Mouse (Mus musculus): Measurements from ENCODE around the gene Csnk1e. TPM values are rescaled to one million over a fixed set of nuclear protein-coding genes. Genes with fewer than 3 reads are reported as not detected.
"Not testable (repeated sequence)": the region's sequence is repeated elsewhere in the genome, so short reads cannot be mapped to it uniquely, and the experiment has no call there.

Gene Csnk1e
- polyA plus RNA-seq, 1 experiment from 2014 or later: 275 TPM

GRCm38 (mm10) chr15:79471095-79471494, 15.7 kb upstream of the Csnk1e start:
- H3K4me3 ChIP-seq: no peak overlapping the region
- WGBS: 54% methylated on average over 10 of the region's 10 CpGs
- ATAC-seq (ENCODE audit: low read depth): no peak
- peak overlapping the region; percentile 32; the same call in 1 of the 2 replicates for H3K9ac ChIP-seq
- no peaks in the 10 kb centered on the region for H3K9me3 ChIP-seq
- H3K36me3 ChIP-seq: no peaks in the 10 kb centered on the region
- 0 out of 2 replicates have a peak, but pooled peaks cover 6% of the 10 kb centered on the region for H3K4me1 ChIP-seq (replicated peaks)
- peak overlapping the region; percentile 40 for H3K4me2 ChIP-seq
- no peaks in the 10 kb centered on the region; the same call in none of the 2 replicates for H3K27me3 ChIP-seq
- H3K27ac ChIP-seq (replicated peaks): no peak overlapping the region

- Histone ChIP-seq H3K4me2 (peak overlapping the region; percentile 40), H3K27ac (replicated peaks) (no peak overlapping the region), H3K36me3 (no peaks in the 10 kb centered on the region), H3K9ac (peak overlapping the region; percentile 32), H3K4me3 (peak overlapping the region; percentile 11; the same call in 1 of the 2 replicates), H3K27me3 (no peaks in the 10 kb centered on the region; the same call in none of the 2 replicates), H3K4me1 (replicated peaks) (0 out of 2 replicates have a peak, but pooled peaks cover 6% of the 10 kb centered on the region), H3K9me3 (no peaks in the 10 kb centered on the region)
- whole genome bisulfite sequencing: 34% methylated on average over 17 of the region's 17 CpGs
- ATAC-seq (ENCODE audit: low read depth): no peak
Observed at GRCm38 (mm10) chr15:79470583-79470982, 15.2 kb upstream of the Csnk1e start.

- no peak overlapping the region for H3K4me2 ChIP-seq
- 0 out of 2 replicates have a peak, but pooled peaks cover 6% of the 10 kb centered on the region for H3K4me1 ChIP-seq (replicated peaks)
- no peaks in the 10 kb centered on the region for H3K9me3 ChIP-seq
- 73% methylated on average over 5 of the region's 5 CpGs for WGBS
- ATAC-seq (ENCODE audit: low read depth): no peak
- H3K9ac ChIP-seq: no peak overlapping the region
- no peak overlapping the region for H3K27ac ChIP-seq (replicated peaks)
- H3K36me3 ChIP-seq: no peaks in the 10 kb centered on the region
- no peaks in the 10 kb centered on the region; the same call in none of the 2 replicates for H3K27me3 ChIP-seq
- H3K4me3 ChIP-seq: no peak overlapping the region
Observed at GRCm38 (mm10) chr15:79469577-79469976, 14.2 kb upstream of the Csnk1e start.

- Histone ChIP-seq H3K9ac (no peak overlapping the region), H3K4me2 (no peak overlapping the region), H3K27me3 (peaks cover 21% of the 10 kb centered on the region)
Observed at GRCm38 (mm10) chr15:79466601-79467286, 11.4 kb upstream of the Csnk1e start.

GRCm38 (mm10) chr15:79456546-79456945, 1.2 kb upstream of the Csnk1e start:
- no peak overlapping the region for H3K4me2 ChIP-seq
- peaks cover 8% of the 10 kb centered on the region for H3K4me1 ChIP-seq (replicated peaks)
- WGBS: 74% methylated on average over 6 of the region's 6 CpGs
- no peak overlapping the region for H3K4me3 ChIP-seq
- no peak for ATAC-seq (ENCODE audit: low read depth)
- H3K9ac ChIP-seq: no peak overlapping the region
- H3K9me3 ChIP-seq: no peaks in the 10 kb centered on the region
- no peak overlapping the region for H3K27ac ChIP-seq (replicated peaks)
- H3K27me3 ChIP-seq: peaks cover 25% of the 10 kb centered on the region
- no peaks in the 10 kb centered on the region for H3K36me3 ChIP-seq

More at GRCm38 (mm10) chr15:79466601-79467286, 11.4 kb upstream of the Csnk1e start:
- peak; percentile 90 for ATAC-seq (ENCODE audit: low read depth)
- H3K4me3 ChIP-seq: no peak overlapping the region
- H3K27ac ChIP-seq (replicated peaks): no peak overlapping the region
- no peaks in the 10 kb centered on the region for H3K36me3 ChIP-seq
- 0 out of 2 replicates have a peak, but pooled peaks cover 6% of the 10 kb centered on the region for H3K4me1 ChIP-seq (replicated peaks)
- 6% methylated on average over 18 of the region's 18 CpGs for WGBS
- no peaks in the 10 kb centered on the region for H3K9me3 ChIP-seq

- not testable (repeated sequence) for H3K36me3 ChIP-seq; H3K4me3 ChIP-seq; H3K4me2 ChIP-seq; H3K9me3 ChIP-seq; H3K27ac ChIP-seq (replicated peaks); ATAC-seq (ENCODE audit: low read depth); H3K9ac ChIP-seq; H3K4me1 ChIP-seq (replicated peaks)
- 57% methylated on average over 6 of the region's 6 CpGs for WGBS
- peaks cover 25% of the 10 kb centered on the region for H3K27me3 ChIP-seq
Observed at GRCm38 (mm10) chr15:79456104-79456503, 738 bp upstream of the Csnk1e start.

GRCm38 (mm10) chr15:79453831-79454230, 1.5 kb downstream of the Csnk1e start:
- no peaks in the 10 kb centered on the region for H3K36me3 ChIP-seq
- ATAC-seq (ENCODE audit: low read depth): no peak
- H3K27ac ChIP-seq (replicated peaks): no peak overlapping the region
- no peaks in the 10 kb centered on the region for H3K9me3 ChIP-seq
- peaks cover 8% of the 10 kb centered on the region for H3K4me1 ChIP-seq (replicated peaks)
- H3K4me2 ChIP-seq: no peak overlapping the region
- H3K9ac ChIP-seq: no peak overlapping the region
- H3K4me3 ChIP-seq: no peak overlapping the region
- 88% methylated on average over 4 of the region's 4 CpGs for WGBS
- peaks cover 21% of the 10 kb centered on the region for H3K27me3 ChIP-seq

GRCm38 (mm10) chr15:79448041-79448440, 7.3 kb downstream of the Csnk1e start:
- Histone ChIP-seq H3K36me3 (no peaks in the 10 kb centered on the region), H3K4me1 (replicated peaks) (peaks cover under 1% of the 10 kb centered on the region; the same call in 1 of the 2 replicates), H3K4me2 (no peak overlapping the region), H3K4me3 (no peak overlapping the region), H3K27me3 (no peaks in the 10 kb centered on the region), H3K9ac (no peak overlapping the region), H3K9me3 (no peaks in the 10 kb centered on the region), H3K27ac (replicated peaks) (no peak overlapping the region)
- WGBS: 92% methylated on average over 3 of the region's 3 CpGs
- ATAC-seq (ENCODE audit: low read depth): no peak

GRCm38 (mm10) chr15:79445786-79446654, 9.3 kb downstream of the Csnk1e start:
- no peaks in the 10 kb centered on the region for H3K27me3 ChIP-seq

GRCm38 (mm10) chr15:79443856-79444410, 11.4 kb downstream of the Csnk1e start:
- Histone ChIP-seq H3K4me2 (no peak overlapping the region), H3K27me3 (no peaks in the 10 kb centered on the region), H3K27ac (replicated peaks) (no peak overlapping the region), H3K4me3 (no peak overlapping the region), H3K36me3 (peaks cover under 1% of the 10 kb centered on the region; the same call in 1 of the 2 replicates), H3K9ac (no peak overlapping the region), H3K4me1 (replicated peaks) (peaks cover 31% of the 10 kb centered on the region), H3K9me3 (no peaks in the 10 kb centered on the region)
- no peak for ATAC-seq (ENCODE audit: low read depth)
- WGBS: 58% methylated on average over 7 of the region's 7 CpGs

More at GRCm38 (mm10) chr15:79445786-79446654, 9.3 kb downstream of the Csnk1e start:
- Histone ChIP-seq H3K27ac (replicated peaks) (no peak overlapping the region; the same call in 1 of the 2 replicates), H3K4me1 (replicated peaks) (peaks cover 10% of the 10 kb centered on the region), H3K4me3 (no peak overlapping the region), H3K36me3 (no peaks in the 10 kb centered on the region), H3K4me2 (no peak overlapping the region), H3K9ac (no peak overlapping the region), H3K9me3 (no peaks in the 10 kb centered on the region)
- 83% methylated on average over 8 of the region's 8 CpGs for WGBS
- no peak for ATAC-seq (ENCODE audit: low read depth)

- Histone ChIP-seq H3K27me3 (no peaks in the 10 kb centered on the region), H3K4me2 (peak overlapping the region; percentile 94), H3K9me3 (no peaks in the 10 kb centered on the region), H3K9ac (peak overlapping the region; percentile 99; the same call in 1 of the 2 replicates), H3K36me3 (peaks cover 9% of the 10 kb centered on the region), H3K27ac (replicated peaks) (peak overlapping the region; percentile 98), H3K4me1 (replicated peaks) (peaks cover 40% of the 10 kb centered on the region), H3K4me3 (no peak overlapping the region)
- no peak for ATAC-seq (ENCODE audit: low read depth)
- 83% methylated on average over 9 of the region's 9 CpGs for WGBS
Observed at GRCm38 (mm10) chr15:79442961-79443518, 12.3 kb downstream of the Csnk1e start.
